Mouse (Mus musculus) liver, embryonic 14.5 days (tissue): Measurements from ENCODE around the gene Nacad.

Experiments
- CTCF ChIP-seq: IDR thresholded peaks from 2 replicates; pipeline ENCODE4 v1.5.1; 2016; ENCODE audit warnings: antibody characterized with exemption, low read depth, control low read depth
- EP300 ChIP-seq: IDR thresholded peaks from 2 replicates; pipeline ENCODE4 v1.6.1; 2016; ENCODE audit warnings: antibody characterized with exemption, low read depth

DNA sequence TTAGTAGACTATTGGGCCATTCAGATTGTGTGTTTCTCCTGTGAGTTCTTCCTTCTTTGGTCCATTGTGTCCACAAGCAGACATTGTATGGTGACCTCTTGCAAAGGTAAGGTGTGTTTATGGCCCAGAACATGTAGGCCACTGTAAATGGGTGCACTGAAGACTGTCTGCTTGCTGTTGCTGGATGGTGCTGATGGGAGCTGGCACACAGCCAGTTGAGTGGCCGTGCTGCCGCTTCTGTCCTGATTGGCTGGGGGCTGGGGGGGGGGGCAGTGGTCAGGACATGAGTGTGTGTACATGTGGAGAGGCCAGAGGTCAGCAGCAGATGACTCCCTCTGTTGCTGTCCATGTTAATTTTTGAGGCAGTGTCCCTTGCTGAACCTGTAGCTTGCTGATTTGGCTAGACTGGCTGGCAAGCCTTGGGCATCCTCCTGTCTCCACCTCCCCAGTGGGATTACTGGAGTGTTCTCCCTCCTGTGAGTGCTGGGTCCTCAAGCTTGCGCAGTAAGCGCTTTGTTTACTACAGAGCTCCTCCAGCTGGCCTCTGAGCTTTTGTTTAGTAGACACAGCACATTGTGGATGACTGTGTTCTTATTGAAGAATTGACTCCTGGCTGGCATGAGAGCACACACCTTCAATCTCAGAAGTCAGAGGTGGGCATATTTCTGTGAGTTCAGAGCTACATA lies 25.6 kb downstream of the Nacad start:
- TF ChIP-seq CTCF (no peak), EP300 (no peak)
